Mouse (Mus musculus): Measurements from ENCODE around the gene Tespa1. TPM values are rescaled to one million over a fixed set of nuclear protein-coding genes. Genes with fewer than 3 reads are reported as not detected.
"Not testable (repeated sequence)": the region's sequence is repeated elsewhere in the genome, so short reads cannot be mapped to it uniquely, and the experiment has no call there.

The Tespa1 gene
- total RNA-seq (2015; ENCODE audit: low replicate concordance) (4.7 and 12.6 TPM in 2 replicates), total RNA-seq (2017; ENCODE audit: low replicate concordance) (3.3 and 9.2 TPM in 2 replicates)

GRCm38 (mm10) chr10:130322637-130323036, at the start of gene Tespa1:
Gene Tespa1 (plus strand): TSS chr10:130322870.
- no peak for ATAC-seq (replicated peaks; ENCODE audit: low FRiP score, poor library complexity, severe bottlenecking)

GRCm38 (mm10) chr10:130275759-130276158, 46.9 kb upstream of the Tespa1 start:
- no peak for ATAC-seq (replicated peaks; ENCODE audit: low FRiP score, poor library complexity, severe bottlenecking)

GRCm38 (mm10) chr10:130276496-130276895, 46.2 kb upstream of the Tespa1 start:
- no peak for ATAC-seq (replicated peaks; ENCODE audit: low FRiP score, poor library complexity, severe bottlenecking)

- ATAC-seq (replicated peaks; ENCODE audit: low FRiP score, poor library complexity, severe bottlenecking) = 0 out of 2 replicates have a peak, but pooled peaks have one; percentile 35
Observed at GRCm38 (mm10) chr10:130280066-130280465, 42.6 kb upstream of the Tespa1 start, which contains the start of gene Neurod4. Gene Neurod4 (minus strand): TSS chr10:130280240.

- no peak for ATAC-seq (replicated peaks; ENCODE audit: low FRiP score, poor library complexity, severe bottlenecking)
Observed at GRCm38 (mm10) chr10:130281982-130282449, 40.7 kb upstream of the Tespa1 start.

GRCm38 (mm10) chr10:130287201-130287600, 35.5 kb upstream of the Tespa1 start:
- no peak for ATAC-seq (replicated peaks; ENCODE audit: low FRiP score, poor library complexity, severe bottlenecking)

- ATAC-seq (replicated peaks; ENCODE audit: low FRiP score, poor library complexity, severe bottlenecking) = no peak
Observed at GRCm38 (mm10) chr10:130288007-130288406, 34.7 kb upstream of the Tespa1 start.

- ATAC-seq (replicated peaks; ENCODE audit: low FRiP score, poor library complexity, severe bottlenecking) = no peak
Observed at GRCm38 (mm10) chr10:130293741-130294408, 28.8 kb upstream of the Tespa1 start.

- not testable (repeated sequence) for ATAC-seq (replicated peaks; ENCODE audit: low FRiP score, poor library complexity, severe bottlenecking)
Observed at GRCm38 (mm10) chr10:130298748-130299147, 23.9 kb upstream of the Tespa1 start.

GRCm38 (mm10) chr10:130304138-130304537, 18.5 kb upstream of the Tespa1 start:
- ATAC-seq (replicated peaks; ENCODE audit: low FRiP score, poor library complexity, severe bottlenecking) = not testable (repeated sequence)

- no peak for ATAC-seq (replicated peaks; ENCODE audit: low FRiP score, poor library complexity, severe bottlenecking)
Observed at GRCm38 (mm10) chr10:130311534-130312227, 11.0 kb upstream of the Tespa1 start.

- ATAC-seq (replicated peaks; ENCODE audit: low FRiP score, poor library complexity, severe bottlenecking) = 0 out of 2 replicates have a peak, but pooled peaks have one; percentile 54
Observed at GRCm38 (mm10) chr10:130313531-130313930, 9.1 kb upstream of the Tespa1 start.

- ATAC-seq (replicated peaks; ENCODE audit: low FRiP score, poor library complexity, severe bottlenecking) = peak; percentile 54; the same call in 1 of the 2 replicates
Observed at GRCm38 (mm10) chr10:130314110-130314829, 8.4 kb upstream of the Tespa1 start.

GRCm38 (mm10) chr10:130315846-130316245, 6.8 kb upstream of the Tespa1 start:
- ATAC-seq (replicated peaks; ENCODE audit: low FRiP score, poor library complexity, severe bottlenecking) = no peak

- ATAC-seq (replicated peaks; ENCODE audit: low FRiP score, poor library complexity, severe bottlenecking) = no peak
Observed at GRCm38 (mm10) chr10:130318720-130319119, 4.0 kb upstream of the Tespa1 start.

- no peak for ATAC-seq (replicated peaks; ENCODE audit: low FRiP score, poor library complexity, severe bottlenecking)
Observed at GRCm38 (mm10) chr10:130320715-130321114, 2.0 kb upstream of the Tespa1 start.

GRCm38 (mm10) chr10:130322062-130322461, 608 bp upstream of the Tespa1 start:
- ATAC-seq (replicated peaks; ENCODE audit: low FRiP score, poor library complexity, severe bottlenecking) = no peak

GRCm38 (mm10) chr10:130324243-130324642, 1.6 kb downstream of the Tespa1 start:
- no peak for ATAC-seq (replicated peaks; ENCODE audit: low FRiP score, poor library complexity, severe bottlenecking)

- no peak for ATAC-seq (replicated peaks; ENCODE audit: low FRiP score, poor library complexity, severe bottlenecking)
Observed at GRCm38 (mm10) chr10:130330711-130331110, 8.0 kb downstream of the Tespa1 start.

GRCm38 (mm10) chr10:130336385-130336784, 13.7 kb downstream of the Tespa1 start:
- ATAC-seq (replicated peaks; ENCODE audit: low FRiP score, poor library complexity, severe bottlenecking) = no peak

Data from erythroid progenitor cell, adult 5-6 weeks (primary cell).